Mouse (Mus musculus): Measurements from ENCODE around the gene Opa1.

The Opa1 gene

GRCm38 (mm10) chr16:29646202-29646601, 67.1 kb downstream of the Opa1 start:
- in situ Hi-C loops (cut with MboI, MseI): no loop called here

GRCm38 (mm10) chr16:29656187-29656825, 77.2 kb downstream of the Opa1 start:
- in situ Hi-C loops (cut with MboI, MseI): no loop called here

GRCm38 (mm10) chr16:29656901-29657300, 77.8 kb downstream of the Opa1 start:
- in situ Hi-C loops (cut with MboI, MseI): no loop called here

DNA sequence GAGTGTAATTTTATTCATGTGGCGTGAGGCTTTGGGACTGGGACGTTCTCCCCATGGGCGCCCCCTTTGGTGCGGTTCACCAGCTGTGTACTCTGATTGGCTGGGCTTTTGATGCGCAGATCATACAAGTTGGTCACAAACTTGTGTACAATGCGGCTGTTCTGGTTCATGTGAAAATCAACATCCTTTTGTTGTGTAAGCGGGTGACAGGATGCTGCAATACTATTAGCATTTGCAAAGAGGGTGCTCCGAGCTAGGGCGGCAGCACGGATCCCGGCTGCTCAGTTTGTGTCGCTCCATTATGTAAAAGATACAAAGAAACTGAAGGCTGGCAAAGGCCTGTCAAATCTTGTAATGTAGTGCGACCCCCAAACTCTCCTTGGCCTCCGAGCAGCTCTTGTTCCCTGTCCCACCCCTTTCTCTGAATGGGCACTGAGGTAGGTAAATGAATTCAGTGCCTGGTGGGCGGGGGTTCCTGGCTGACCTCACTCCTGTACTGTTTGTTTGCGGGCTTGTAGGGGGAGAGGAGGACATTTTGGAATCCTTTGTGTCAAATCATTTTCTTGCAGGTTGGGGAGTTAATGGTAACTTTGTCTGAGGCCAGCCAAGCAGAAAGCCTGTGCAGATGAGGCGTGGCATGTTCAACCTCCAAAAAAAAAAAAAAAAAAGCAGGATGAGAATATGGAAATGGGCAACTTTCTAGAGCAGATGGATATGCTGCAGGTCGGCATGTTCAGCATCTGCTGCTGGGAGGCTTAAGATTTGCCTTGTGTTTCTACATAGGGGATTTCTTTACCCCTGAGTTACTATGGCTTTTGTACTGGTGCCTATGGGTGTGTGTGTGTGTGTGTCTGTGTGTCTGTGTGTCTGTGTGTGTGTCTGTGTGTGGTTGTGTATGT, 78.8 kb downstream of the Opa1 start:
- in situ Hi-C loops (cut with MboI, MseI): no loop called here

- in situ Hi-C loops (cut with MboI, MseI): no loop called here
Observed at GRCm38 (mm10) chr16:29659101-29659810, 80.1 kb downstream of the Opa1 start.

- in situ Hi-C loops (cut with MboI, MseI): no loop called here
Observed at GRCm38 (mm10) chr16:29663042-29663758, 84.1 kb downstream of the Opa1 start.

- in situ Hi-C loops (cut with MboI, MseI): no loop called here
Observed at GRCm38 (mm10) chr16:29664392-29664791, 85.3 kb downstream of the Opa1 start.

- in situ Hi-C loops (cut with MboI, MseI): no loop called here
Observed at GRCm38 (mm10) chr16:29666991-29667701, 88.0 kb downstream of the Opa1 start.

GRCm38 (mm10) chr16:29667702-29668061, 88.5 kb downstream of the Opa1 start:
- in situ Hi-C loops (cut with MboI, MseI): no loop called here

DNA sequence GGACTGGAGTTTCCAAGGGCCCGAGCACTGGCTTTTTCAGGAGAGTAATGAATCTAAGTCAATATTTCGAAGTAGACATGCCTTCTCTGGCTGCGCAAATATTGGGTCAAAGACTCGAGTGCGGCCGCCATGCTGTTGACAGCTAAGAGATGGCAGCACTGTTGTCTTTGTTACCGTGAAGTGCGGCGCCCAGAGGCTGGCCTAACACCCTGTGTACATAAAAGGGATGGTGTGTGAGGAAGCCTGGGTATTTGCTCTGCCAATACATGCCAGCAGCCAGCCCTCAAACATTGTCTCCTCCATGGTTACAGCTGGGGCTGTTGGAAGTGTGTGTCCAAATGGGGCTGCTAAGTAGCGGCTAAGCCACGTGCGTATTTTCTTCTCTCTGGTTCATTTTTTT, 89.3 kb downstream of the Opa1 start:
- in situ Hi-C loops (cut with MboI, MseI): no loop called here

GRCm38 (mm10) chr16:29670806-29671205, 91.7 kb downstream of the Opa1 start:
- in situ Hi-C loops (cut with MboI, MseI): no loop called here

DNA sequence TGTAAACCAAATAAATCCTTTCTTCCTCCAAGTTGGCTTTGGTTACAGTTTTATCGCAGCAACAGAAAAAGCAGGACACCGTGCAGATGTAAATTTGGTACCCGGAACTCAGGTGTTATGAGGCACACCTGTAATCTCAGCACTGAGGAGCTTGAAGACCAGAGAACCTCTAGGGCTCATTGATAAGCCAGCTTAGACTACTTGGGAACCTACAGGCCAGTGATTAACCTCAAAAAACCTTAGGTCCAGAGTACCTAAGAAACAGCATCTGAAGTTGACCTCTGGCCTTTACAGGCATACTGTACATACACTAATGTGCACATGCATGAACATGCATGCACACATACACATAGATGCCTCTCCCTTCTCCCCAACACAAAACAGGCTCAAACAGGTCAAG, 94.1 kb downstream of the Opa1 start:
- in situ Hi-C loops (cut with MboI, MseI): no loop called here

- in situ Hi-C loops (cut with MboI, MseI): no loop called here
Observed at GRCm38 (mm10) chr16:29679607-29680006, 100.5 kb downstream of the Opa1 start.

DNA sequence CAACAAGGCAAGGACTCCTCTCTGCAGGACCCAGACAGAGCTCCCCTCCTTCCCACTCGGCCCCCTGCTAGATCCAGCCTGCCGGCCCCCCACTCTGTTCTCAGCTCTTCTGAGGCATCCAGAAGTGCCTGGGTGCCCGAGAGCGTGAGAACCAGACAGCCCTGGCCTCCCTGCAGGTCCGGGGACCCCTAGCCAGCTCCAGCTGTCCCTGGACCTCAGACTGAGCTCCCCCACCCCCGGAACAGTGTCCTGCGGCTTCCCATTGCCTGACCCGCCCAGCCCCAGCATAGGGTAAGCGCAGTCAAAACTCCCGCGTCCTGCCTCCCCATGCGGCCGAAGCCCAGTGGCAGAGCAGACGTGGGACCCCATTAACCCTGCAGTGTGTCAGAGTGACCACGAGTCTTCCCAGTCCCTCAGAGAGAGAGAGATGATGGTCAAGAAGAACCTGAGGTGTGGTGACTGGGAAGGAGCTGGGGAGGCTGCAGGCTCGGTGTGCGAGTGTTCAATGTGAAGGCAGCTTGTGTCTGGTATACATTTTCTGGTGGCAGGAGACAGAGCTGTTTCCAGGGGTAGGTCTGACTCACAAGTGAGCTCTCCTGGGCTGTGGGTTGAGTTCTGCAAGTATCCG, 101.5 kb downstream of the Opa1 start:
- in situ Hi-C loops (cut with MboI, MseI): no loop called here

DNA sequence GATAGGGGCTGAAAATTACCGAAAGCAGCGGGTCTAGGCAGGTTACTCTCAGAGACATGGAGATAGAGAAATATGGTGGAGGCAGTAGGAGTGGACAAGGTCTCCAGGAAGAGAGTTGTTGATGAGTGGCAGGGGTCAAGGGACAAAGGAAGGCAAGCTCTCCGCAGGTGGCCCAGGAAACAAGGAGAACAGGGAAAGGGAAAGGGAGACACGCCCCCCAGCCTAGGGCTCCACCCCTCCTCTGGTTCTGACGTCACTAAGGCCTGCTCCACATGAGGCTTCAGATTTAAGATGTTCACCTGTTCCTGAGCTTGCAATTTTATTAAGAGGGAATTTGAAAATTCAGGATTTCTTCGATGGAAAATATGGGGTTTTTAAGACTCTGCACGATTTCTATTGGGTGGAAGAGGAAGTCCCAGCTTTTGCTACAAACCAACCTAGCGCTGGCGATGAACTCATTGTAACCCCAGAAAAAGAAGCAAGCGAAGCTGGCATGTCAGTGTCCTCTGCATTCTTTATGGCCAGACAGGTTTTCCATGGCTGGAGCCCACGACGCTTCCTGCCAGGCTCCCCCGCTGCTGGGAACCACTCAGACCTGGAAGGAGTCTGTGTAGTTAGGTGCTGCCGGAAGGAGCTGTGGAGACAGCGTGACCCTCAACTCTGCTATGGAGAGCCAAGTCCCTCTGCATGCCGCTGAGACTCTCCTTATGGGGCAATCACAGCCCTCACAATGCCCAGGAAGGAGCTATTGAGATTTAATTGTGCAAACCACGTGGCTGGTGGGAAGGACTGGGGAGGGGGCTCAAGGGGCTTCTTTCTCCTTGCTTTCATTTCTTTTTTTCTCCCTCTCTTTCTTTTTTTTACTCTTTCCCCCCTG, 103.7 kb downstream of the Opa1 start:
- in situ Hi-C loops (cut with MboI, MseI): no loop called here

GRCm38 (mm10) chr16:29683563-29683962, 104.4 kb downstream of the Opa1 start:
- in situ Hi-C loops (cut with MboI, MseI): no loop called here

DNA sequence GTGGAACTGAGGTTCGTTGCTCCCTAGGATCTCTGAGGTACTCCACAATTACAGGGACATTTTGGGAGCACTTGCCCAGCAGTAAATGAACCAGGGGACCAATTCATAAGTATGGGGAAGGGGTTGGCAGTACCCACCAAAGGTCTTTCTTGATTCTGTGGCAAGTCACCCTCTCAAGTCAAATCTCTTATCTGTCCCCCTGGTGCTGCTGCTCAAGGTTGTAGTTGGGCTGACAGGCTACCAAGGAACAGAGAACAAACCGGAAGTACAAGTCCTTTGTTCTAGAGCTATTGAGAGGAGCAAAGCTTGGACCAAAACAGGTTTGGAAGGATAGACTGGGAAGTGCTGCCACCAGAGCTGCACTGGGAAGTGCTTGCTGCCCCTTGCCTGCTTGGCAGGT, 105.0 kb downstream of the Opa1 start:
- in situ Hi-C loops (cut with MboI, MseI): no loop called here

DNA sequence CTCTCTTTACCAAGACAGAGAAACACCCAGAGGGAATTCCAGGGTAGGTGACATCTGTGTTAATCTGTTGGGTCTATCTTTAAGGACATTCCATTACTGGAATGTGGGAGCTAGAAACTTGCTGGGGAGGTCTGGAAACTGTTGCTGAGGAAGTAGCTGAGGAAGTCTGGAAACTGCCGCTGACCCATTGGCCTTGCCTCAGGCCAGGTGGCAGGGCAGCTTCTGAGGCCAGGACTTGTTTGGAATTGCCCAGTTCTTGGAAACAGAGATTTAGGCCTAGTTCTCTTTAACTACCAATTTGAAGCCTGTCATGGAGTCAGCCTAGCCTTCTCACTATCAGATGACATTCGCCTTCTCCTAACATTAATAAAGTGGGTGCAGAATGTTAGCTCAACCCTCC, 105.5 kb downstream of the Opa1 start:
- in situ Hi-C loops (cut with MboI, MseI): no loop called here

GRCm38 (mm10) chr16:29686141-29686540, 107.0 kb downstream of the Opa1 start:
- in situ Hi-C loops (cut with MboI, MseI): no loop called here
